Mouse (Mus musculus): ENCODE measurements around the gene Gata5.

Gene Gata5

DNA sequence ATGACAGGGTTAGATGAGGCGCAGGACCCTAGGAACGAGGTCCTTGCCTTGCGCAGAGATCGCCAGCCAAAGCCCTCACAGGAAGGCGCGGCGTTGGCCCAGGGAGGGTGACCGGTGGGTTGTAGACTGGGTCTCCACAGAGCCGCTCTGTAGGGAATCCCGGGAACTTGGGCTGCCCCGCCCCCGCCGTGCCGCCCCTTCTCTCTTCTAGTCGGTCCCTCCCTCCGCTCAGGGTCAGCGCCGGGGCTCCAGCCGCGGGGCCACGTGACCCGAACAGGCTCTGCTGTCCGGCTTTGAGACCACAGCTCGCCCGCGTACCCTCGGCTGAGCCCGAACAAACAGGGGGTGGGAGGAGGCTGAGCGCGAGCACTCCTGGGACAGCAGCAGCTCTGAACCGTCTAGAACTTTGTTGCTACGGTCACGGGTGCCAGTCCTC lies at the start of gene Gata5:
Gene Gata5, minus strand, starts transcription at position 149 of the 436 bp plus-strand sequence.
- DNase-seq (ENCODE audit: low spot score in 2 of 2), result no peak

DNA sequence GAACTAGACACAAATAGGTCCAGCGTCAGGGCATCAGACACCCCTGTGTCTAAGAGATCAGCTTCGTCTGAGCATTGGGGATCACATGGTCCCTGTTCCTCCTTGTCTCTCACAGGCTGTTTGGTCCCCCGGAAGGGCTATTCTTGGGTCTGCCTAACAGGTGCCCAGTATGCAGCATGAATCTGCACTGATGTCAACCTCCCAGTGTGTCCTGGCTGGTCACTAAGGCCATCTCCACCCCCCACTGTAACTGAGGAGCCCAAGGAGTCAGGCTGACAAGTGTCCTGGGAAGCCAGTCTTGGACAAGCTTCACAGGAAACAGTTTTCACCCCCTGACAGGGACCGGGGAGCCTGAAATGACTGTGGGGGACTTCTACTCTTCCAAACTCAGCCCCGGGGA lies 42.2 kb upstream of the Gata5 start:
- DNase-seq (ENCODE audit: low spot score in 2 of 2), result no peak

DNA sequence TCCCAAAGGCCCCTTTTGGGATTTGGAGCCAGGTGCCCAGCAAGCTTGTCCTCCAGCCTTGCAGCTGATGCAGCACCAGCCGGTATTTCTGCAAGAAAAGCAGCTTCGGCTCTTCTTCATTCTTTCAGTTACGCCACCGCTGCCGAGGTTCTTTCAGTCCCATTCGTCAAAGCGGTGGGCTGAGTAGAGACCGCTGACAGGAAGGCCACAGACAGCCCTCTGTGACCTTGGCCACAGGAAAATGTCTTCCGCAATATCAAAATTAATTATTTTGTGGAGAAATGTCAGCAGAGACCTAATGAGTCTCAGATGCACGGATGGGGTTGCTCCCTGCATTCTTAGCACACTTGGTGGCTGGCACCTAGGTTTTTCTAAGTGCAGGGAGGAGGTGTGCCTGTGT lies 38.8 kb upstream of the Gata5 start:
- DNase-seq (ENCODE audit: low spot score in 2 of 2), result no peak

DNA sequence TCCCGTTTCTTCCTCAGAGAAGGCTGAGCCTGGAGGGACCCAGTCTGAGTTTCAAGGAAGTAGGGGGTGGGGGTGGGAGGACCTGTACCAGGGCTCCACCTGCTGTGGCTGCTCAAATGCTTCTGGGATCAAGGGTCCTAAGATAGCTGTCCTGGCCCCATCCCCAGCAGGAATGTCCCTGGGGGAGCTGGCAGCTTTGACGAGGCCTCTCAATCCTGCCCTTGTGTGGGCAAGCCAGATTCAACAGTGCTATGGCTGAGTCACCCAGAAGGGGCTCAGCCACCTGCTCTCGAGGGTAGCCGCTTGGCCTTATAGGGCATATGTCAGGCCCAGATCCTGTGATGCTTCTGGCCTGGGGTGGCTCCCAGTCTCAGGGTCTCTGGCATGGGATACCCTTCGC lies 33.9 kb upstream of the Gata5 start:
- no peak for DNase-seq (ENCODE audit: low spot score in 2 of 2)

DNA sequence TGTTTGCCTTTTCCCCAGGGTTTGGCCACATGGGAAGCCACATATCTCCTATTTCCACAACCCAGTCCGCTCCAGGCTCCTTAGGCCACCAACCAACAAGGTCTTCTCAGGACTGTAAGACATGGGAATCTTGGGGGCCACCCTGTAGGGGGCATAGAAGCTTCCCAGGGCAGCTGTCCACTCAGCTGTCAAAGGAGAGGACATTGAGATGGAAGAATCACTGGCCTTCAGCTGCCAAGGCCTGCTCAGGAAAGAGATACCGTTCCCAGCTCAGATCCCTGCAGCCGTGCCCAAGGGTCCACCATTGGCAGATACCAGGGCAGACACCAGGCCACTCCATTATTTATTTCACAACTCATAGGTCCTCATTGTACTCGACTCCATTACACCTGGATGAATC lies 32.9 kb upstream of the Gata5 start:
- no peak for DNase-seq (ENCODE audit: low spot score in 2 of 2)

DNA sequence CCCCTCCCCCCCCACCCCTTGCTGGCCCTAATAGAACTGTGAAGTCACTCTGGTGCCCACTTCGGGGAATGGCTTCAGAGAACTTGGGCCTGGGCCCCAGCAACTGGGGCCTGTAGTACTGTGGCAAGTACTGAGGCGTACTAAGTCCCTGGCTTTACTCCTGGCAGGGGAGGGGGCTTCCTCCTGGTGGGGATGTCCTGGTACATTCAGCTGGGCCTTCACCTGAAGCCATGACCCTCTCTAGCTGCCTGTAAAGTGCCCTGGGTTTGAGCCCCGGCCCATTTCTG lies 28.9 kb upstream of the Gata5 start:
- DNase-seq (ENCODE audit: low spot score in 2 of 2), result no peak

DNA sequence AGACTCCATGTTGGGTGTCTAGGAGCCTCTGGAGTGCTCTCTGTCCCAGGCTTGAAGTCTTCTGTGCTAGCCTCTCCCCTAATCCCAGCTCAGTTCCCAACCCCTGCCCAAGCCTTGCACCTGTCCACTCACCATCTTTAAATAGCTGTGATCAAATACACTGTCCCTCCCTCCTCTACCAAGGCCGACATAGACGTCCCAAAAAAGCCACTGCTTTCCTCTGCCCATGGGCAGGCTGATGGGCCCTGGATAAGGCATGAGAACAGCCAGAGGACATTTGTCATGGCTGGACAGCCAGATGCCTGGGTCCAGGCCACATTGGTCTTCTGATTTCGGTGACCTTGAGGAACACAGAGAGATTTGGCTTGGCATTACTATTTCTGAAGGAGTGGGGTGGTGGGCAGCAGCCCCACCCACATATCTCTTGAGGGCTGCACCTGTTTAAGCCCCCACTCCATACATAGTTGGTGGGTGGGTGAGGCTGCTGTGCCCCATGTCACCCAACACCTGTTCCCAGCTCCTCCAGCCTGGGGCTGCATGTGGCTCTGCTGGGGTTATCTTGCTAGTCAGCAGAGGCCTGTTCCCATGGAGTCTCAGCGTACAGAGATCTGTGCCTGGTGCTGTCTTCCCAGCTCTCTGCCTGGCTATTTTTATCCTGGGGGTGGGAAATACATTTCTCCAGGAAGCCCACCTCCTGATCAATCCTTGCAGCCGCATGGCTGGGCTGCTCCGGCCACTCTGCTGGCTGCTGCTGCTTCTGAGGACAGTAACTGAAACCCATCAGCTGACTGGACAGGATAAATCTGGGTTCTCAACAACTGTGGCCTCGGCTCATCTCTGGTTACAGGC lies 28.3 kb upstream of the Gata5 start:
- DNase-seq (ENCODE audit: low spot score in 2 of 2), result no peak

DNA sequence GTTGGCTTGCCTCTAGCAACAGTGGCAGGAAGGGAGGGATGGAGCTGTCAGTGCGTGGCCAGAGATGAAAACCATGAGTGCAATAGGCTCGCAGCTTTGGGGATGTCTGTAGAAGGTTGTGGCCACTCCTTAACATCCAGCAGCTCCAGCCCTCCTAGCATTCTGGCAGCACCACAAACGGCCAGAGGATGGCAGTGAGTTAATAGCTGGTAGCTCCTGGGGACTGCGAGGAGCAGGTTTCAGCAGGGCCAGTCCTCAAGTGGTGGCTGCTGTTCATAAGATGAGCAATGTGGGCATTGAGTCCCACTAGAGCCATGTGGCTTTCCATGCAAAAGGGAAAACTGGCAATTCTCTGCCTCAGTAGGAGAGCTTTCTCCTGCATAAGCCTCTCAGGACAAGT lies 24.6 kb upstream of the Gata5 start:
- peak in 1 of 2 experiments; percentile 50 for DNase-seq (ENCODE audit: low spot score in 2 of 2)

DNA sequence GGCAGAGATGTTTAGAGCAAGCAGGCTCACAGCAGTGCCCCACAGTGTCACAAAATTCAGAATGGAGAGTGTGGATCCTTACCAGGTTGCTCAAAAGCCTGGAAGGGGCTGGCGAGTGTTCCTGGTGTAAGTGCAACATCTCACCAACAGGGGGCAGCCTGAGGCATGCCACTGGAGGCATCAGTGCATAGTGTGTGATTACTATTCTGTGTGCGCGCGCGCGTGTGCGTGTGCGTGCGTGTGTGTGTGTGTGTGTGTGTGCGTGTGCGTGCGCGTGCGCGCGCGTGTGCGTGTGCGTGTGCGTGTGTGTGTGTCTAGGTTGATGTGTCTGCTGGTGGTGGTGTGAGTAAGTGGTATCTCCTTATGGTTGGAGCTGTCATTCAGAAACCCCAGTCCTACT lies 18.8 kb upstream of the Gata5 start:
- peak in 1 of 2 experiments; percentile 59 for DNase-seq (ENCODE audit: low spot score in 2 of 2)

DNA sequence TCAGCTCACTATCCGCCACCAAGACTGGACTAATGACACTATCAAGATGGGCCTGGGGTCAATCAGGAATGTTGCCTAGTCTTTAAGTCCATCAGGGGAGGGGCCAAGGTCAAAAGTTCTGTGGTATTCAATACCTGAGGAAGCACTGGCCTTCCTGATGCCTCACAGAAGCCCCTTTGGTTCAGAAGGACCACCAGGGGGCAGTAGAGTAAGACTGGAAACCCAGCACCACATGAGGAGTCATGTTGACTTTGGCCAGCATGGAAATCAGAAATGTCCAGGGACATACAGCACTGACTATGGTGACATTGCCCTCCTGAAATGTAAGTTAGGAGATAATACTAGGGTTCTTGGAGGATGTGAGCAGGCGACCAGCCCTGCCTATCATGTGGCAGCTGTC lies 16.2 kb upstream of the Gata5 start:
- no peak for DNase-seq (ENCODE audit: low spot score in 2 of 2)

DNA sequence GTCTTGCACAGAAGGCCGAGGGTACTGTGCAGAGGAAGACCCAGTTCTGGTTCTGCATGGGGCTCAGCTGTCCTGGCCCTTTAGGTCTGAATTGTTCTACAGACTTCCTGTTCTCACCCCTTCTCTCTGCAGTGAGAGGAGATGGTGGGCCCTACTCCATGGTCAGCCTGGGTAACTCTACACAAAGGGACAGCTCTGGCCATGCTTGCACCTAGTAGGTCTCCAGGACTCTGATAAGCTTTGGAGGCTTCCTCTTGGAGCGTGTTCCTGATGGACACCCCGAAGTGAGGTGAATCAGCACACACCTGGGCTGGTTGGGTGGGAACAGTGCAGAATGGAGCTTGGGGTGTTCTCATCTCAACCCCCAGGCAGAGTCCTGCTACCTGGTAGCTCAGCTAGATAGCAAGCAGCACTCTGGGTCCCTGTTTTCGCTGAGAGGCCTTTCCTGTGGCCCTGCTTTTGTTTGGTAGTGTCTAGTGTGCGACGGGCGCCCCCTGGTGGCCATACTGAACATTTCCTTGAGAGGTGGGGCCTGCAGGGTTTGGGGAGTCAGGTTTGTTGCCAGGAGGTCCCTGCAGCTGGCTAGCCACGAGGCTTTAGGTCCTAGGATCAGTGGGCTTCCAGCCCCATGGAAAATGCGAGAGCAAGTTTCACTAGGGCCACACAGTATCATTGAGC lies 12.5 kb upstream of the Gata5 start:
- peak; percentile 60 to 70 for DNase-seq (ENCODE audit: low spot score in 2 of 2)

DNA sequence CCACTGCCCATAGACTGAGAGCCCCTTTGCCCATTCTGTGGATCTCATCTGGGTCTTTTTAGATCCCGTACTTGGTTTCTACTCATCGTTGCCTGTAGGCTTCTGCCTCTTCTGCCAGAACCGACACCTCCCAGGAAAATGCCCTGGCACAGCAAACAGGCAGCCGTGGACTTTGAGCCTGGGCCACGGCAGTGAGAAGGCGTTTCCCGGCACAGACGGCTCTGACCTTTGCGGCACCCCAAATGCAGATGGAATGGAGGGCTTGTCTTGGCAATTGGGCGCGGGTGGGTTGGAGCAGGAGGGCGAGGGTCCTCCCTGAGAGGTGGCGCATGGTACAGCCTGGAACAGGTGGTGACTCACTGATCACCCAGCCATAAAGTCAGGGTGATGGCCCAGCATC lies 8.6 kb upstream of the Gata5 start:
- DNase-seq (ENCODE audit: low spot score in 2 of 2), result no peak

DNA sequence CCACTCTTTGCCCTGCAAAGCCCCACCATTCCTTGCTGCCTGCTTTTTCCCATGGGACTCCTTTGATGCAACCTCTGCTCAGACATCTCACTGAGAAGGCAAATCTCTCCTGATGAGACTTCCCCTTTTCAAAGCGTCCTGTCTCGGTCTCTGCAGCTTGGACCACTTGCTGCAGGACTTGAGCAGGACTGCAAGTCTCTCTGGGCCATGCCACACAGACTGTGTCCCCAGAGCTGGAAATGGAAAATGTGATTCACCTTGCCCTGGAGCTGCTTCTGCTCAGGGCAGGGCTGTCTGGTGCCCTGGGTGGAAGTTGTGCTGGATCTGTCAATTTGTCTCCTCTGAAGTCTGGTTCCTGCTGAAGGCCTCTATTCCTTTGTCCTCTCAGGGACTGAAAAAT lies 7.7 kb upstream of the Gata5 start:
- no peak for DNase-seq (ENCODE audit: low spot score in 2 of 2)

DNA sequence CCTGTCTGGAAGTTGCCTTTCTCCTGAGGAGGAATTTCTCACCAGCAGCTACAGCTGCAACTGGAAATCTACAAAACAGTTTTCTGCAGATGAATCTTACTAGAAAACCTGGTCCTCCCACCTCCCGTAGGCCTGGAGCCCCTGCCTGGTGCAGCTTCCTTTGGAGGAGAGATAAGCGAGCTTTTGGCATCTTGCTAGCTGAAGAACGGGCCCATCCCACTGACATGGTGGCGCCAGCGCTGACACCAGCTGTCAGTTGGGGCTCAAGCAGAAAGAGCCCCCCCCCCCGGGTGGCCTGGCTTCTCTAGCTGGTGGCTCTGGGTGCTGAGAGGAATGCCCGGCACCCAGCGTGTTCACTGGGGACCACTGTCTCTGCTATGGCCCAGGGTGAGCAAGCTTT lies 6.7 kb upstream of the Gata5 start:
- no peak for DNase-seq (ENCODE audit: low spot score in 2 of 2)

DNA sequence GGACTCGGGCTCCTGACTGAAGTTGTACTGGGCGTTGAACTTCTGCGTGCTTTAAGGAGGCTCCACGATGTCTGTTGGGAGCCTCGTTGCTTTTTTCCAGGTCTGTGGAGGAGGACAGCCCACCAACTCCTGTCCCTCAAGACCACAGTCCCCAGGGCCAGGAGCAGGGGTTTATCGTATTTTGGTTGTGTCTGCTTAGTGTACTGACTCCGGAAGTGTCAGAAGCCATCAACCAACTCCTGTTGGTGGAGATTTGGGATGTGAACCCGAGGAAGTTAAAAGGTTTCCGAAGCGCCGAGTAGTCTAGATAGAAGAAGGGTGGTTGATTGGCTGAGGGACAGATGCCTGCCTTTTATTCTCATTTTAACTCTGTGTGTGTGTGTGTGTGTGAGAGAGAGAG lies 5.4 kb upstream of the Gata5 start:
- DNase-seq (ENCODE audit: low spot score in 2 of 2), result no peak

DNA sequence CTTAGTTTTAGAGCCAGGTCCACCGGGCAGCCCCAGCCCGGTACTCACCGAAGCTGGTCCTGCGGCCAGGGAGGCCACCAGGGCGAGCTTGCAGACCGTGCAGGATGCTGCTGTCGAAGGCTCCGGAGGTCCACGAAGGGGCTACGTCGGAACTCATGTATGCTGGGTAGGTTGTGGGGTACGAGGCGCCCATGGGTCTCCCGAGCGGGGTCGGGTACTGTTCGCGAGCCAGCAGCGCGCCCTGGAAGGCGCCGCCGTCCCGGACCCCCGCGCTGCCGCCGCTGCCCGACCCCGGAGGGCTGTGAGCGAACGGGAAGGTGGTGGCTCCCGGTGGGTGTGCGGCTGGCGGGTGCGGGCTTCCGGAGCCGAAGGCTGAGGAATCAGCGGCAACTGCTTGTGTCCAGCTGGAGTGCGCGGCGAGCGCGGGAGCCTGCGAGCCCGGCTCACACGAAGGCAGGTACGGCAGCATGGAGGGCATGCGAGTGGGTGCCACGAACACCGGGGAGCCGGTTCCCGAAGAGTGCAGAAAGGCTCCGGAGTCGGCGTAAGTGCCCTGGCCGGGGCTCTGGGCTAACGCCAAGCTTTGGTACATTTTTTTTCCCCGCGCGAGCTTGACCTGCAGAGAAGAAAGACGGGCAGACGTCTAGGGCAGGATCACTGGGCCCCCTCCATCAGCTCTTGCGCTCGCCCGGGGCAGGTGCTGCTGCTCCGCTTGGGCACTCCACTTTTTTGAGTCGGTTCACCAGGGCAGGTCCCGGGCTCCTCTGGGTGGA lies 535 bp downstream of the Gata5 start:
- DNase-seq (ENCODE audit: low spot score in 2 of 2), result no peak

DNA sequence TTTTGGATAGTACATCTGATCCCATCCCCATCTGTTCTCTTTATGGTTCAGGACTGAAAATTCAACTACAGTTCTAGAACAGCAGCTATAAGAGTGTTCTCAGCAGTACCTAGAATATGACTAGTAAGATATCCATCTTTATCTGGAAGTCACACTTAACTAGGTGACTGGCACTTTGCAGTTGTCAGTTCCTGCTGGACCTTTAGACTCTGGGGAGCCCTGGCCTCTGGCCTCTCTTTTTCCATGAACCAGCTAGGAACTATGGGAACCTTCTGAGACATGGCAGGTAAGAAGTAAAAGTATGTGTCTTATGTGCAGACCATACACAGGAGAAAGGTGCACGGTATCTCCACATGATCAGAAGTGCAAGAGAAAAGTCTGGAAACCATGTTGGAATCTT lies 5.0 kb downstream of the Gata5 start:
- no peak for DNase-seq (ENCODE audit: low spot score in 2 of 2)

DNA sequence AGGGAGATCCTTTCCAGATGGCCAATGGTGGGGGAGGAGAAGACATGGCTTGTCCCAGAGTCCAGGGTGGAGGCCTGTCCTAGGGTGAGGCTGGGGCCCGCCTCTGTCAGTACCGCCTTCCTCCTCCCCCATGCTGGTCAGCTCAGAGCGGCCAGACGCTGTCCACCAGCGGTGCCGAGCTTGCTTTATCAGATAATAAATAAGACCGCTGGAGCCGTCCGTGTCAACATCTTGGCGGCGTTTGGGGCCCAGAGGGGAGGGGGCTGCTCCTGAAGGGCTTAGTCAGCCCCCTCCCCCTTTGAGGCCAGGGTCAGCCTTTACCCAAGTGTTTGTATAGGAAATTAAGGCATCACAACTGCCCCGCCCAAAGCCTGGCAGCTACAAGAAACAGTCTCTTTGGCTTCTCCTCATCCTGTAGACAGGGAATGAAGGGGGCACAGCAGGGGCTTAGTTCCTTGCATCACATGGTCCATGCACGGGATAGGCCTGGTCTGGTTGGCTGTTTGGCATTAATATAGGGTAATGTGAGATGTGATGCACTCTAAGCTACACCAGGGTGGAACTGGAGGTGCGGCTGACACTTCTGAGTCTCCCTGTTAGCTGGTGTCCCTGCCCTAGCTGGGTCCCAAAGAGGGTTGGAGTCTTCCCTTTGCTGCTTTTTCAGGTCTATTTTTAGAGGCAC lies 11.7 kb downstream of the Gata5 start:
- no peak for DNase-seq (ENCODE audit: low spot score in 2 of 2)

DNA sequence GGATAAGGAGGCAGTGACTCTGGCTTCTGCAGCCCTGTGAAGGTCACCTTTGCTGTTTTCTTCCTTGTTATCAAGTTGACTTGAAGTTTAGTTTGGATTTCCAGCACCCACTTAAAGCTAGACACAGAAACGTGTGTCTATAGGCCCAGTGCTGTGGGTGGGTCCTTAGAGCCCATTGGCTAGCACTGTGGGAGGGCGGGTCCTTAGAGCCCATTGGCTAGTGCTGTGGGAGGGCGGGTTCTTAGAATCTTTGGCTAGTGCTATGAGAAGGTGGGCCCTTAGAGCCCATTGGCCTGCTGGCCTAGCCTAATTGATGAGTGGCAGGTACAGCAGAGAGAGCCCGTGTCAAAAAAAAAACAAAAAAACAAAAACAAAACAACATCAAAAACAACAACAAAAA lies 14.3 kb downstream of the Gata5 start:
- no peak for DNase-seq (ENCODE audit: low spot score in 2 of 2)

DNA sequence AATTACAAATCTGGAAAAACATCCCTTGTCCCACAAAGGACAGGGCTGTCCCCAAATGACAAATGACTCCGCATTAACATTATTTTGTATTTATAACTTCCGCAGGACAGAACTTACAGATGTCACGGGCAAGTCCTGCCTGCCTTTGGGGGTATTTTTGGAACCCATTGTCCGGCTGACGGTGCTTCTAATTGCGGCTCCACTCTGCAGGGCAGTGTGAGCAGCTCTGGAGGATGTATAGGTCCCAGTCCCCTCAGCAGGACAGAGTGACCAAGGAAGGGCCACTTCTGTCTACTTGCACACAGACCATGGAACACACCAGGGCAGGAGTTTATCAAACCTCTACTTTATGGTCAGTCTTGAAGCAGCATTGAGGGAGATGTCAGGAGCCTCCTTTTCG lies 16.9 kb downstream of the Gata5 start:
- DNase-seq (ENCODE audit: low spot score in 2 of 2), result no peak

DNA sequence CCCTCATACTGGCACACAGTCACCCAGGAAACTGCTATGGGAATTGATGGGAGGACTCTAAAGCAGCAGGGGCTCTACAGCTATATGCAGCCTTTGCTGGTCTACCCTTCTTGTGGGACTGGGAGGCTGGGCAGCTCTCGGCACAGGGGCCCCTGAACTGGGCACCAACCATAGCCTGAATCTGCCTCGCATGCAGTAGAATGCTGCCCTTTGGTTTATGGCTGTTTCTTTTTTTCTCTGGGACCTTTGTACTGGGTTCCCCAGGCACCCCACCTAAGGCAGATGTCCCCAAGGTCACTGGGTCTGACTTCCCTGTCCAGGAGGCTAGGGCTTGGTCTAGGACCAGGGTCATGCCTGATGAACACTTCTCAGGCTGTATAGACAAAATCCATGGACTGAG lies 20.2 kb downstream of the Gata5 start:
- no peak for DNase-seq (ENCODE audit: low spot score in 2 of 2)

DNA sequence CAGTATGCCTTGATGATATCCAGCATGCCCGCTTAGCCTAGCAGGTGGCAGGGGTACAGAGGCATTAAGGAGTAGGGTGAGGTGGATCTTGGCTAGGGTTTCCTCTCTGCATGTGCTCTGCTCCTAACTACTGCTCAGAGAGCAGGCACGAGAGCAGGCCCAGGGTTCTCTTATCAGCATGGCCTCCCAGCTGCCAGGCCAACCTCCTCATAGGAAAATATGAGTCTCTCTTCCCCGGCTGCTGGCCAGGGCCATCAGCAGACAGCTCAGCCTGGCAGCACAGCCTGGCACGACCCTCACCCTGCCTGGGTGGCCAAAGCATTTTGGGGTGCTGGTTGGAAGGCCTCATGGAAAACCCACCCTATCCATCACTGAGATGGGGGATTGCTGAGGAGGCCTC lies 23.4 kb downstream of the Gata5 start:
- no peak for DNase-seq (ENCODE audit: low spot score in 2 of 2)

All from cerebellum, postnatal 4 days (tissue).